Mouse (Mus musculus) gastrocnemius, postnatal 14 days (tissue): ENCODE measurements around the gene Tmem220. TPM values are rescaled to one million over a fixed set of nuclear protein-coding genes. Genes with fewer than 3 reads are reported as not detected.
A peak's percentile ranks its signal among the peaks of the same experiment; 100 is the strongest.

Experiments
- DNase-seq: peaks from one replicate; pipeline ENCODE4 v3.0.0; 2021; ENCODE audit warnings: mixed read lengths
- intact Hi-C: fragments of 180-260 bp; cut with DNase I; formaldehyde crosslinking; loops from one replicate; pipeline ENCODE4 v1.15.1; 2025; ENCODE audit warnings: low total_unique reads
- total RNA-seq, 2 experiments: library from RNA; stranded (reverse); gene quantifications; 2 replicates each; pipeline ENCODE4 v1.2.3; 2021

Gene Tmem220
- total RNA-seq, 2 experiments from 2014 or later, result 1.0 TPM

DNA sequence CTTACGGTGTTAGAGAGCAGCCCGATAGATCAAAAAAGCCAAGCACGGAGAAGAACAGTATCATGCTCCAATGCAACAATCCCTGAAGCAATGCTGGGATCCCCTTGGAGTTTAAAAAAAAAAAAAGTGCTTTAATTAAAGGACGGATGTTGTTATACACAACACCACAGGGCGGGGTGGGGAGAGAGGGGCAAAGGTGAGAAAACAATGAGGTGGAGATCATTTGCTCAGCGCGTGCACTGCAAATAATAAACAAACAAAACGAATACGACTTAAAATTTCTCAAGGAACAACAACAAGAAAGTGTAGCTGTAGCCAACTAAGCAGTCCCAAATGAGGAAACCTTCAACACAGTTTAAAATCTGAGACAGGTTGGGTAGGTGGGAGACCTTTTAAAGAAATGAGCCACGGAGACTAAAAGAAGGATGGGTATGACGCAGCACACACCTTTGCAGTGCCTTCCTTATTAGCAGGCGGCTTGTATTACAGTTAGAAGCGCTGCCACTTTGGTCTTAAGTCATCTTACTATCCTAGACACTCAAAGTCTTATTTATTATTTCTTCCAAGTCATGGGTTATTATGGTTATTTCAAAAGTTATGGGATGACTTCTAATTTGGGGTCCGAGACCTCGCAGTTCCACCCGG is 26.8 kb downstream of the Tmem220 start:
- intact Hi-C loops, result no loop called here
- no peak for DNase-seq

DNA sequence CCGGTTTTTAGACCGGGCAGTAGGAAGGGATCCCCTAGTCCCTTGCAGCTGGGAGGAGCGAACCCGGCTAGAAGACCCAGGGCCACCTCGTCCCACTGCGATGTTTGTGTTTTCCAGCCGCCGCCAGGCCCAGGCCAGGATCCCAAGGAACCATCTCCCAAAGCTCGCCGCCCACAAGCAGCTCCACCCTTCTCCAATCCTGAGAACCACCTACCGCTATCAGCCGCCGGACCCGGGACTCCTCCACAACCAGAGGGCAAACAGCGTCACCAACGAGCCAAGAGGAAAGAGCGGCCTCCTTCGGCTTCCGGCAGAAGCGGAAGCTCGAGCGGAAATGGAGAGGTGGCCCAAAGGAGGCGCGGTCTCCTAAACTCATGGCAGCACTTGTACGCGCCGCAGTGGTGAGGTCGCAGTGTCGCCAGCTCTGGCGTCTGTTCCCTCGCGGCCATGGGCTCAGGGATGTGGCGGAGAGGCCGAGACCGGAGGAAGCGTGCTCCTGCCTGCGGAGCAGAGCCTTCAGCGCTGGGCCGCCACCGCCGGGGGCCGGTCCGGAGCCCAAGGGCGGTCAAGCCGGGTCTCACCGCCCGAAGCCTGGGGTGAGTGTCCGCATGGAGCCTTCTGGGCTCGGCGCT is 27.5 kb downstream of the Tmem220 start, which contains the start of the genes Adprm and Sco1:
Gene Adprm, minus strand, starts transcription at position 274 of the 632 bp plus-strand sequence.
Gene Sco1, plus strand, starts transcription at position 350 of the 632 bp plus-strand sequence.
- peak; percentile 89 for DNase-seq
- intact Hi-C loops, result no loop called here

DNA sequence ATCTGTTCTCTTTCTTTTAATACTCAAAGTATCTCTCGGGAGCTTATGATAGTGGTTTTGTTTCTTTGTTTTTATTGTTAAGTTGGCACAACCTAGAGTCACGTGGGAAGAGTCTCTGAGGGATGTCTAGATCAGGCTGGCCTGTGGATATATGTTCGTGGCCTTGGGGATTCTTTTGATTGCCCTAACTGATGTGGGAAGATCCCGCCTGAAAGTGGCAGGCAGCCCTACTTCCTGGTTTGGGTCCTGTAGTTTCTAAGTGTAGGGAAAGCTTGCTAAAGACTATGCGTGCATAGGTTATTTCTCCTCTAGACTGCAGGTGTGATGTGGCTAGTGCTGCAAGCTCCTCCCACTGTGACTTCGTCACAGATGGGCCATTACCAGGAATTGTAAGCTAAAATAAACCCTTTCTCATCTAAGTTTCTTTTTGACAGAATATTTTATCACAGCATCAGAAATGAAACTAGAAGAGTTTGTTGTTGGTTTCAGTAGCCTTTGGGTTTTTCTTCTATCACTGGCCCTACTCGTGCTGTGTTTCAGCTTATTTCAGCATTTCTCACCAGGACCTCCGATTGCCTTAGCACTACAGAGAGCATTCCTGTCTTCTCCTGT is 29.9 kb downstream of the Tmem220 start:
- intact Hi-C loops, result no loop called here
- no peak for DNase-seq

DNA sequence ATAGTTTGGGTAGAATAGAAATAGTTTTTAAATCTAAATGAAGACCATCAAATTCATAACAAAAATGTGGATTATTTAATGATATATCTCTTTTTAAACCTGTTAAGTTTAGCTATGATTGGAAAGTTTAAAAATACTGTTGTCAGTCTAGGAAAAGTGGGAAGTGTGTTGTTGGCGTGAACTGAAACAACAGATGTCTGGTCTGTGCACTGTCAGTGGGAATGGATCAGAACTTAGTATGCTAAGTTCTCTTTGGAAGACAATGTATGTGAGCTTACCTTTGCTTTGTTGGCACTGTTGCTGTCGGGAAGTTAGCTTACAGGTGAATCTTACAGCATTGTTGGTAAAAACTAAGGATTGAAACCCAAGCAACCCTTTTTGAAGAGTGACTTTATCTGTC is 36.4 kb downstream of the Tmem220 start:
- DNase-seq, result no peak
- intact Hi-C loops, result no loop called here

DNA sequence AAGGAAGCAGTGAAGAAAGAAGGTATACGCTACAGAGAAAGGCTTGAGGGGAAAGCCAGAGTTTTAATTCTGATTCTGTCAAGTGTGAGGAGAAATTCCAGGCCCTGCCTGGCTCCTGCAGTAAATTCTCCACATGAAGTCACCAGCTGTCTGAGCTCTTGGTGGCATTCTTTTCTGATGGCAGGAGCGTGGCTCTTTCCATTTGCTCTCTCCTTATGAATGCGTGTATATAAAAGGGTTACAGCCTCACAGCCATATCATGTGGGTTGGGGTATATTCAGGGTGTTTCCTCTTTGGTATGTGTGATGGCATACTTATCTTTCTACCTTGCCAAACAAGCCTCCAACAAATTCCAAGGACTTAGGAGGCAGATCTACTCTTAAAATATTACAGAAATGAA is 37.8 kb downstream of the Tmem220 start:
- intact Hi-C loops, result no loop called here
- DNase-seq, result no peak

DNA sequence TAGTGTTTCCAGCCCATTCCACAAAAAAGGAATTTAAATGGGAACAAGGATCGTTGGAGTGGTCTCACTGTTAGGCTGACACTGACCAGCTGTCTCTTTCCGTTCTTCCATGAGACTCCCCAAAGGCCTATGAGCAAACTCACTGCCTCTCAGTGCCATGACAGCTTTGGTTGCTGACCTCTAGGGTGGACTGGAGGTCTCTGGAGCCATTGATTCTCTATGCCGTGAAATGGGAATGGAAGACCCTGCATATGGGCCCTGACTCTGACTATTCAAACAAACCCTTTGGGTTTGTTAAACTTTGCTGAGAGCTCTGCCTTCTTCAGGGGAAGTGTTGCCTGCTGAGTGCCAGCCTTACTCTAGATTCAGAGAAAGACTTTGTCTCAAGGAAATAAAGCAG is 42.8 kb downstream of the Tmem220 start:
- intact Hi-C loops, result no loop called here
- no peak for DNase-seq

DNA sequence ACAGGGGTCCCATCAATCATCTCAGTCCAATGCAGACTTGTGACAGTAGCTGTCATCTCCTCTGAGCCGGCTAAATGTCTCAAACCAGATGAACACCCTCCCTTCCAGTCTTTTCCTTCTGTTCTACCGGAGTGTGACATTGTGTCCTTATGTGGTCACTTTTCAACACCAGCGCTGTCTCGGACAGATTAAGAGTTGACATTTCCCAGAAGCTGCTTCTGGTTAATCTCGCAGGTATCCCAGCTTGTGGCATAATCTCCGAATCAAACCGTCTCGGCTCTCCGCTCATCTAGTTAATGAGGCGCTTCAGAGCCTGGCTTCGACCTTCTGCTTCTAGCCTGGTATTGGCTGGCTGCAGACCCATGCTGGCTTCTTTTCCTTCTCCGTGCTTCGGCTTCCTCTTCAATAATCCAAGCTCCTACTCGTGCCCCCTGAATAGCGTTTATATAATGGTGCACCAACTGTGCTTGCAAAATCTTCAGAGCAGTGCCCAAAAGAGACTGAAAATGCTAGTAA is 47.7 kb downstream of the Tmem220 start:
- DNase-seq, result no peak
- intact Hi-C loops, result no loop called here

DNA sequence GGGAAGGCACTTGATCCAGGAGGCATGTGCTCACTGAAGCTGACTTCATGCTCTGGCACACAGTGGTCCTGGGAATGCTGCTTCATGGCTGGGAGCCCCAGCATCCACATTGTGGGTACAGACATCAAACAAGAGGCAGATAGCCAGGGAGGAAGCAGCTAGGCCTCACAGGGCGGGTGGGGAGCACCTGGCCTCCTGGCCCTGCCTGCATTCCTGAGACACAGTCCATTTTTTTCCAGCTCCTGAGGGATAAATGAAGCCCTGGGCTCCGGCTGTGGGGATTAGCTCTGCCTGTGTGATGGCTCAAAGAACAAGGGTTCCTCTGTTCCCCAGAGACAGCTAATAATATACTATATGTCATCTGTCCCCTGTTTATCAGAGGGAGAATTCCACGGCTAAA is 50.1 kb downstream of the Tmem220 start:
- DNase-seq, result no peak
- intact Hi-C loops, result no loop called here

DNA sequence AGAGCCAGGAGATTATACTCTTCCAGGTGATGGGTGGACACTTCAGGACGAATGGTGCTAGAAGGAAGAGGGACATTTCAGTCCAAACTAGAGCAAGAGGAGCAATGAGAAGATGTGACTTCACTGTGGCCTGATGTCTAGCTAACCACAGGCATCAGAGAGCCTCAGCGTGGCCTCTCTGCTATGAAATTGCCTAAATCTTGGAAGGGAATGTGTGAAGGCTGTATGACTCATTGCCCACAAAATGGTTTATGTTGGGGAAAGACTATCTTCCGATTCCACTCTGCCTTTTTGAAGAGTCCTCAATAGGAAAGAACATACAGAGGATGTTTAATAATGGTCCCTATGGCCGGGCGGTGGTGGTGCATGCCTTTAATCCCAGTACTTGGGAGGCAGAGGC is 51.8 kb downstream of the Tmem220 start:
- no peak for DNase-seq
- intact Hi-C loops, result no loop called here

DNA sequence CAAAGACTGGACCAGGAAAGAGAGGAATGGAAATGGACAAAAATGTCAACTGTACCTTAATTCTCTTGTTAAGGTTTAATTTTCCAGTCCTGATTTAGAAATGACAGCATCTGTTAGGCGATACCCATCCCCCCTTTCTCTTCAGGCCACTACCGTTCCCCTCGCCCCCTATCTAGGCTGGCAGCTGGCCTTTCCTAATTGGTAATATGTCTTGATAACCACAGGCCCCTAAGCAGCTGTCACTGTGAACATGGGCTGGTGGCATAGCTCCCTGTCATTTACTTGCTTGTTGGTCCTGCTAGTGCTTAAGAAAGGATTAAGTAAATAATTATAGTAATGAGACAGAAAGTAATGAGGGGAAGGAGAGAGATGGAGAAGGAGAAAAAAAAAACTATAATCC is 52.5 kb downstream of the Tmem220 start:
- DNase-seq, result no peak

DNA sequence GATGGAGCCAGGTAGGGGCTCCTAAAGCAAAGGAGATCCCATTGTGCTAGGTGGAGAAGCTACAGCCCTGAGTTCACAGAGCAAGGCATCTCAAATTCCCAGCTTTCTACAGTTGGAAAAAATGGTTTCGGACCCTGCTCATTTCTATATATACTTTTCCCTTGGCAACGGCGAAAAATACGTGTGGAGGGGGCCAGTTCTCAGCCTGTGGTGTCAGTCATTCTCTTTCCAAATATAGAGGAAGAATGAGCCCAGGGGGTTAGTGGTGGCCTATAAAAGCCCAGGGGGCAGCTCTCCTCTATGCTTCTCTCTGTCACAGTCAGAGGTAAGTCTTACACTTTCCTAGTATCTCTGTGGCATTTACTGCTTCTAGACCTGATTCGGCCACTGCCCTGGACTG is 53.0 kb downstream of the Tmem220 start, which contains the start of gene Myh3:
Gene Myh3, plus strand, starts transcription at position 301 of the 400 bp plus-strand sequence.
- DNase-seq, result no peak
- intact Hi-C loops, result loop anchor here (2.0 kb wide), 1 partner anchor 49 kb away; no protein-coding TSS in a partner anchor

More for the DNA sequence above, 52.5 kb downstream of the Tmem220 start:
- intact Hi-C loops, result no loop called here

DNA sequence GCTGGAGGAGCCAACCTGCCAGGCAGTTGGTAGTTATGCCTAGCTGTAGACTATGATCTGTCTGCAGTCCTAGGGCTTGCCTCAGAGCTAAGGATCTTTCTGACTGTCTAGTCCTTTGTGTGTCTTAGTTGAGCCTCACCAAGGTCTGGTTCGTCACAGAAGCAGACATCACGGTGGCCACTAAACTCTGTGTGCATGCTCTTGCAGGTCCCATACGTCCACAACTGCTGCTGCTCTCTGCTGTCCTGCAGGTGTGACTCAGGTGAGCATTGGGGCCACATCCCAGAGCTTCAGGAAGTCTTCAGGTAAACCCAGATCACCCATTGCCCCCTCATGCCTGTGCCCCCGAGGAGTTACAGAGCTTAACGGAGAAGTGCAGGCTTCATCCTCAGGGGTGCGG is 53.9 kb downstream of the Tmem220 start:
- DNase-seq, result no peak
- intact Hi-C loops, result loop anchor here (2.0 kb wide), 1 partner anchor 50 kb away; no protein-coding TSS in a partner anchor

DNA sequence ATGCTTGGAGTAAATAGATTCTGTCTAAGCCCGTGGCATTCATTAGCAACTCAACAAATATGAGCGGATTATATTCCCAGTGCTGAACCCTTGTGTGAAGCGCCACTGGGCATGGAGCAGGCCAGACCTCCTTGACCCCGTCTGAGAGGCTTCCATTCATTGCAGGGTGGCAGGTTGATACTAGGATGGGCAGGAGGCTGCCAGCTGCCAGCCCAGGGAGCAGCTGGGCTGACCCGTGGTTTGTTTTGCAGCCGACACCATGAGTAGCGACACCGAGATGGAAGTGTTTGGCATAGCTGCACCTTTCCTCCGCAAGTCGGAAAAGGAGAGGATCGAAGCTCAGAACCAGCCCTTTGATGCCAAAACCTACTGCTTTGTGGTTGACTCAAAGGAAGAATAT is 54.8 kb downstream of the Tmem220 start:
- DNase-seq, result no peak
- intact Hi-C loops, result loop anchor here (2.0 to 5.0 kb wide), 2 partner anchors 51 to 172 kb away; no protein-coding TSS in a partner anchor

DNA sequence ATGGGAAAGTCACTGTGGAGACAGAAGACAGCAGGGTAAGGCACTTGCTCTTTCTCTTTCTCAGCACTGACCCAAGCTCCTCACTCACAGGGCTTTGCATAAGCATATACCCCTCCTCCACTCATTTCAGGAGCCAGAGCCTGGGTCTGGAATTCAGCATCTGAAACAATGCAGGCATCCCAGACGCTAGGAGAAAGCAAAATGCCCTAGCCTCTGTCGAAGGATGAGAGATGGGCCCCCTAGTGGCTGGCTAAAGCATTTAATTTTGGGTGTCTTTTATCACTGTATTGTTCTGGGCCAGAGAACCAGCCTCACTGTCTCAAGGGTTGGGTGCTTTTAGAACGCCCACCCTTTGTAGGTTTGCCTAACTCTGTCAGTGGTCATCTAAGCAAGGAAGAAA is 55.2 kb downstream of the Tmem220 start:
- intact Hi-C loops, result loop anchor here (5.0 kb wide), 1 partner anchor 173 kb away; no protein-coding TSS in a partner anchor
- DNase-seq, result peak; percentile 59

DNA sequence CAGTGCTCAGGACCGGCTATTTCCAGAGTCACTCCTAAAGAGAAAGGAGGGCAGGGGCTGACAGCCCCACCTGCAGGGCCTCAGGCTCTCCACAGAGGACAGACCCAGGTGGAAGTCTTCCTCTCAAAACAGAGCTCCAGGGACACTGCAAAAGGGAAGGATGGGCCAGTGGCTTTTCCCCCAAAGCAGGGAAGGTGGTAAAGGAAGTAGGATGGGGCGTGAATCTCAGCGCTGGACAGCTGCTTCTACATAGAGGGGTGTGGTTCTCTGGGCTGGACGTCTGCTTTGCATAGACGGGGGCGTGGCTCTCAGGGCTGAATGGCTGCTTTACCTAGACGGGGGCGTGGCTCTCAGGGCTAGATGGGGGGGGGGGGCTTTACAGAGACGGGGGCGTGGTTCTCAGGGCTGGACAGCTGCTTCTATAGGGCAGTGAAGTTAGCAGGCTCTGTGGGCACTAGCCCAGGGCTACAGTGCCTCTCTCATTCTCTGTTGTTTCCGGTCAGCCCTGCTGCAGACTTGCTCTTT is 56.2 kb downstream of the Tmem220 start:
- intact Hi-C loops, result loop anchor here (5.0 kb wide), 1 partner anchor 174 kb away; no protein-coding TSS in a partner anchor
- no peak for DNase-seq

DNA sequence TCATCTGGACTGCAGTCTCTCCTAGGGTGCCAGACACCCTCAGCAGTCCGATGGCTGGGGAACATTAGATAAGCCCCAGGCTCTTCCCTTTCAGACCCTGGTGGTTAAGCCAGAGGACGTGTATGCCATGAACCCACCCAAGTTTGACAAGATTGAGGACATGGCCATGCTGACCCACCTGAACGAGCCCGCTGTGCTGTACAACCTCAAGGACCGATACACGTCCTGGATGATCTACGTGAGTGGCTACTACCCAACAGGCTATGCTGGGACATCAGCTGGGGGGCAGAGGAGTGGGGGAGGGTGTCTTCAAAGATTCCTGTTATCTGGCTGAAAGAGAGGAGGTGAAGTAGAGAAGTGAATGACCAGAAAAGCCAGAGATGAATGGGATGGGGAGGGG is 57.2 kb downstream of the Tmem220 start:
- intact Hi-C loops, result loop anchor here (5.0 kb wide), 1 partner anchor 175 kb away; no protein-coding TSS in a partner anchor
- no peak for DNase-seq

DNA sequence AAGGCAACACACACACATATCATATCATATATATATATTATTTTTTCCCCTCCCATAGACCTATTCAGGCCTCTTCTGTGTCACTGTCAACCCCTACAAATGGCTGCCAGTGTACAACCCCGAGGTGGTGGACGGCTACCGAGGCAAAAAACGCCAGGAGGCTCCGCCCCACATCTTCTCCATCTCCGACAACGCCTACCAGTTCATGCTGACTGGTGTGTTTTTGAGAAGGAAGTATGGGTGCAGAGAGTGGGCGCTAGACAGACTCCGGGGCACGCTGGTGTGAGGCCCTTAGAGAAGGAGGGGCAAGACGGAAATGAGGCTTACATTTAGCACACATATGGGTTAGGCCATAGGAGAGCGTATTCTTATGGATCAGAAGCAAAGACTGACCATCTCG is 57.8 kb downstream of the Tmem220 start:
- no peak for DNase-seq
- intact Hi-C loops, result loop anchor here (5.0 kb wide), 1 partner anchor 175 kb away; no protein-coding TSS in a partner anchor

DNA sequence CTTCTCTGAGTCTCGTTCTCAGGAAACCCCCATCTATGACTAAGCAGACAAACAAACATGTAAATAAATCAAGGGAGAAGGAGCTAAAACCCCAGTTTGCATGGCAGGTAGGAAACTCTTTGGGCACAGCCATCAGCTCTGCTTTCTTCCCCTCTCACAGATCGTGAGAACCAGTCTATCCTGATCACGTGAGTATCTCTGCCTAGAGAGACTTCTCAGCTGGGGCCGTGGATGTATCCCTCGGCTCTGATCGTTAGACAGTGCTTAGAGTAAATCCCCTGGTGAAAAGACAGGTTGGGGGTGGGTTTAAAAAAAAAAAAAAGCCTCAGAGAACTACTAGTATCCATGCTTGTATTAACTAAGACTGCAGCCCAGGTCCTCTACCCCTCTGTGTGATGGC is 58.3 kb downstream of the Tmem220 start:
- intact Hi-C loops, result loop anchor here (5.0 kb wide), 1 partner anchor 176 kb away; no protein-coding TSS in a partner anchor

DNA sequence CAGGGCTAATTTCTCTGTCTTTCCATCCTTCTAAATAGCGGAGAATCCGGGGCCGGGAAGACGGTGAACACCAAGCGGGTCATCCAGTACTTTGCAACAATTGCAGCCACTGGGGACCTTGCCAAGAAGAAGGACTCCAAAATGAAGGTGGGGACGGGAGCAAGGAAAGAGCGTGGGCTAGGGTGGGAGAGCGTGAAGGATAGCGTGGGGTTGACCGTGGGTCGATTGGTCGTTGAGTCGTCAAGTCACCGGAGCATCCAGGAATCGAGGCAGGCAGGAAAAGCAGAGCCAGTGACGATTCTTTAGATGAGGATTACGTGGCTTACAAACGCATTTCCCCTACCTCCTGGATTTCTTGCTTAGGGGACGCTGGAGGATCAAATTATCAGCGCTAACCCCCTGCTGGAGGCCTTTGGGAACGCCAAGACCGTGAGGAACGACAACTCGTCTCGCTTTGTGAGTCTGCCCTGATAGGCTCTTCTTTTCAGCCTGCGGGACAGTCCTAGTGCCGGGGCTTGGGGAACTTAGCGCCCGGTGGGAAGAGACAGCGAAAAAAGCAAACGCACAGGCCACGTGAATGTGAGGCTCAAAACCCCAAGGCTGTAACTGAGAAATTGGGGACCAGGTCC is 58.9 kb downstream of the Tmem220 start:
- no peak for DNase-seq
- intact Hi-C loops, result loop anchor here (5.0 kb wide), 1 partner anchor 177 kb away; no protein-coding TSS in a partner anchor

More for the DNA sequence above, 58.3 kb downstream of the Tmem220 start:
- no peak for DNase-seq
